ENCODE assay signal across 27 mouse cellular contexts in the genomic region with DNA sequence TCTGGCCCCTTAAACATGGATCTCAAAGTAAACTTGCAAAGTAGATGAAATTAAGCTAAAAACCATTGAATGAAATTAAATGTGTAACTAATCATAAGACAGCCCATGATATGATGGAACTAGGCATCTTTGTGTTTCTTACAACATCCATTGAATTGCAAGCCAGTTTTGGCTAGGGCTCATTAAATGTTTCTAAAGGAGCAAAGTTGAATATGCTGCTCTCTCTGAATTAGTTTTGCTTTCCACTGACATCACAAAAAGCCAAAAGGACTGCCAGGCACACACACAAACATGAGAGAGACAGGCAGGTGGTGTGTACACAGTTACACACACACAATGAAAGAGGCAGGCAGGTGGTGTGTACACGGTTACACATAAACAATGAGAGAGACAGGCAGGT. TPM values are rescaled to one million over a fixed set of nuclear protein-coding genes. Genes with fewer than 3 reads are reported as not detected.
DNase-seq lines count a peak whose midpoint lies in the region; ATAC-seq and TF ChIP-seq lines count a peak whose summit lies in the region.
"Had no signal": no experiment of that assay in that cellular context is flagged by ENCODE, and none has a peak within 500 bp of the region (broad histone marks: within the 10 kb centered on the region; RNA-seq: fewer than 3 reads in every experiment).

No protein-coding gene starts in this region.

- no peaks in the 10 kb centered on the region for H3K27me3 ChIP-seq in forebrain, postnatal 0 days (ENCODE audit: insufficient read depth, low read length)
- H3K27me3 ChIP-seq in forebrain, embryonic 15.5 days, result no peaks in the 10 kb centered on the region
- H3K27me3 ChIP-seq in liver, adult 2 months (ENCODE audit: control insufficient read depth, insufficient read depth, low read length), result no peaks in the 10 kb centered on the region
- no peaks in the 10 kb centered on the region for H3K27me3 ChIP-seq in liver, postnatal 0 days (ENCODE audit: insufficient read depth, low read length)
- H3K27me3 ChIP-seq in liver, embryonic 12.5 days (replicated peaks), result no peaks in the 10 kb centered on the region
- H3K27me3 ChIP-seq: CH12.LX; embryonic facial prominence, embryonic 13.5 days; embryonic facial prominence, embryonic 15.5 days; forebrain, embryonic 12.5 days; Patski had no signal

- H3K4me3 ChIP-seq in forebrain, postnatal 0 days (ENCODE audit: low read depth, low read length), result no peak overlapping the region
- H3K4me3 ChIP-seq in forebrain, embryonic 15.5 days, result no peak overlapping the region
- H3K4me3 ChIP-seq in liver, adult 2 months (ENCODE audit: insufficient read depth, low read depth, low read length), result no peak overlapping the region
- H3K4me3 ChIP-seq in liver, postnatal 0 days (ENCODE audit: low read depth, low read length), result no peak overlapping the region
- no peak overlapping the region for H3K4me3 ChIP-seq in liver, embryonic 12.5 days
- H3K4me3 ChIP-seq: embryonic facial prominence, embryonic 13.5 days; embryonic facial prominence, embryonic 15.5 days; erythroblast, embryonic 14.5 days; forebrain, embryonic 10.5 days; forebrain, embryonic 12.5 days had no signal

- H3K4me1 ChIP-seq in forebrain, postnatal 0 days (ENCODE audit: insufficient read depth), result no peaks in the 10 kb centered on the region
- 0 out of 2 replicates have a peak, but pooled peaks cover 4% of the 10 kb centered on the region for H3K4me1 ChIP-seq in forebrain, embryonic 15.5 days
- peaks cover 39% of the 10 kb centered on the region for H3K4me1 ChIP-seq in liver, adult 2 months (ENCODE audit: control insufficient read depth, insufficient read depth, low read length)
- H3K4me1 ChIP-seq in liver, postnatal 0 days (ENCODE audit: insufficient read depth), result peaks cover 29% of the 10 kb centered on the region
- peaks cover 19% of the 10 kb centered on the region; the same call in 1 of the 2 replicates for H3K4me1 ChIP-seq in liver, embryonic 12.5 days

- H3K9me3 ChIP-seq in forebrain, postnatal 0 days (ENCODE audit: low read length), result no peaks in the 10 kb centered on the region
- H3K9me3 ChIP-seq in forebrain, embryonic 15.5 days, result no peaks in the 10 kb centered on the region
- H3K9me3 ChIP-seq in liver, postnatal 0 days (ENCODE audit: low read length), result no peaks in the 10 kb centered on the region
- H3K9me3 ChIP-seq in liver, embryonic 12.5 days (replicated peaks), result no peaks in the 10 kb centered on the region
- H3K9me3 ChIP-seq: embryonic facial prominence, embryonic 15.5 days; forebrain, embryonic 12.5 days; G1E had no signal

- H3K79me2 ChIP-seq in liver, adult 2 months (ENCODE audit: control insufficient read depth, insufficient read depth, low read length), result peaks cover 31% of the 10 kb centered on the region; the same call in 1 of the 2 replicates

- TF ChIP-seq CTCF in forebrain, postnatal 0 days (IDR thresholded peaks at IDR 0.05; ENCODE audit: low read depth), result no peak
- TF ChIP-seq CTCF in liver, adult 2 months (IDR thresholded peaks at IDR 0.05; ENCODE audit: low read depth, low read length), result no peak
- TF ChIP-seq CTCF in liver, postnatal 0 days (IDR thresholded peaks at IDR 0.05; ENCODE audit: low read depth), result no peak

- TF ChIP-seq POLR2A in liver, adult 2 months (IDR thresholded peaks at IDR 0.05; ENCODE audit: extremely low read depth, insufficient read depth, low read length), result no peak

- 49% methylated on average over 1 of the region's 1 CpGs for WGBS in forebrain, postnatal 0 days
- 48% methylated on average over 1 of the region's 1 CpGs for WGBS in forebrain, embryonic 15.5 days
- WGBS in liver, adult 2 months, result 22% methylated on average over 1 of the region's 1 CpGs
- WGBS in liver, postnatal 0 days (ENCODE audit: insufficient replicate concordance), result 66% methylated on average over 1 of the region's 1 CpGs
- 79% methylated on average over 1 of the region's 1 CpGs for WGBS in liver, embryonic 12.5 days (ENCODE audit: insufficient replicate concordance)

- peak; percentile 22 for DNase-seq in forebrain, postnatal 0 days
- peak; percentile 87 for DNase-seq in liver, adult 2 months (ENCODE audit: extremely low read depth, low read depth, low spot score)
- no peak for DNase-seq in liver
- no peak for DNase-seq in liver, postnatal 0 days
- DNase-seq: adrenal gland, adult 2 months; adrenal gland, postnatal 10 days; adrenal gland, postnatal 25 days; B cell, adult 2 months; cerebellum, adult 11 months; cerebellum, adult 18-20 months; cerebellum, adult 8-10 months; cerebellum, adult 9-11 months; cerebellum, postnatal 14 days; cerebellum, postnatal 36 days; embryo, embryonic 11 days had no signal

- no peak overlapping the region for H3K27ac ChIP-seq in forebrain, postnatal 0 days (ENCODE audit: low read depth, low read length)
- no peak overlapping the region for H3K27ac ChIP-seq in forebrain, embryonic 15.5 days (replicated peaks)
- H3K27ac ChIP-seq in liver, adult 2 months (replicated peaks; ENCODE audit: insufficient read depth, low read depth, low read length), result peak overlapping the region; percentile 91
- H3K27ac ChIP-seq in liver, postnatal 0 days (ENCODE audit: low read depth), result peak overlapping the region; percentile 84
- no peak overlapping the region for H3K27ac ChIP-seq in liver, embryonic 12.5 days
- H3K27ac ChIP-seq: embryonic facial prominence, embryonic 13.5 days; embryonic facial prominence, embryonic 15.5 days; forebrain, embryonic 10.5 days; forebrain, embryonic 12.5 days had no signal

- H3K9ac ChIP-seq in forebrain, postnatal 0 days, result no peak overlapping the region
- no peak overlapping the region for H3K9ac ChIP-seq in forebrain, embryonic 15.5 days (replicated peaks)
- H3K9ac ChIP-seq in liver, adult 2 months (ENCODE audit: low read depth, low read length), result no peak overlapping the region
- no peak overlapping the region for H3K9ac ChIP-seq in liver, postnatal 0 days (replicated peaks)
- H3K9ac ChIP-seq in liver, embryonic 12.5 days, result no peak overlapping the region
- H3K9ac ChIP-seq: embryonic facial prominence, embryonic 13.5 days; embryonic facial prominence, embryonic 15.5 days; forebrain, embryonic 12.5 days had no signal

- no peak overlapping the region for H3K4me2 ChIP-seq in forebrain, postnatal 0 days (ENCODE audit: low read depth)
- H3K4me2 ChIP-seq in forebrain, embryonic 15.5 days (replicated peaks), result no peak overlapping the region
- no peak overlapping the region for H3K4me2 ChIP-seq in liver, postnatal 0 days (ENCODE audit: low read depth, low read length)
- H3K4me2 ChIP-seq in liver, embryonic 12.5 days, result no peak overlapping the region
- H3K4me2 ChIP-seq: embryonic facial prominence, embryonic 13.5 days; embryonic facial prominence, embryonic 15.5 days; forebrain, embryonic 12.5 days had no signal

- TF ChIP-seq EP300 in liver, postnatal 0 days (IDR thresholded peaks at IDR 0.05; ENCODE audit: low read depth), result no peak

- ATAC-seq in forebrain, postnatal 0 days, result no peak
- ATAC-seq in forebrain, embryonic 15.5 days (replicated peaks), result no peak
- ATAC-seq in liver, postnatal 0 days, result peak; percentile 35
- ATAC-seq in liver, embryonic 12.5 days, result no peak
- ATAC-seq: activated CD4-positive, CD25-positive, alpha-beta regulatory T cell, adult 4 months; CD4-positive, CD25-positive, alpha-beta regulatory T cell, adult 4 months; Patski had no signal

- no peaks in the 10 kb centered on the region for H3K36me3 ChIP-seq in forebrain, postnatal 0 days (ENCODE audit: insufficient read depth)
- no peaks in the 10 kb centered on the region for H3K36me3 ChIP-seq in forebrain, embryonic 15.5 days
- no peaks in the 10 kb centered on the region for H3K36me3 ChIP-seq in liver, adult 2 months (ENCODE audit: control insufficient read depth, insufficient read depth, low read length)
- no peaks in the 10 kb centered on the region for H3K36me3 ChIP-seq in liver, postnatal 0 days (replicated peaks; ENCODE audit: insufficient read depth, low read length)
- peaks cover 2% of the 10 kb centered on the region; the same call in 1 of the 2 replicates for H3K36me3 ChIP-seq in liver, embryonic 12.5 days
- H3K36me3 ChIP-seq: embryonic facial prominence, embryonic 15.5 days; forebrain, embryonic 12.5 days; G1E had no signal

RNA-seq across cellular contexts. Expression of a gene that starts 54.6 kb away (rescaled TPM):
- 28.1 and 31.1 TPM in 2 replicates for total RNA-seq in forebrain, postnatal 0 days (2014; rRNA removed)
- polyA plus RNA-seq in forebrain, postnatal 0 days (2015; fragmentation: Nextera tagmentation; extraction: Ambion mirVana), result 16.9 and 20.0 TPM in 2 replicates
- 8.9 and 10.9 TPM in 2 replicates for polyA plus RNA-seq in forebrain, embryonic 15.5 days (2015; fragmentation: Nextera tagmentation; extraction: Ambion mirVana)
- 8.4 and 8.6 TPM in 2 replicates for total RNA-seq in liver, adult 2 months (2014; rRNA removed)
- polyA plus RNA-seq in liver, adult 2 months (2012; rRNA removed), result 2.2 and 2.3 TPM in 2 replicates
- 5.3 and 6.1 TPM in 2 replicates for polyA plus RNA-seq in liver, postnatal 0 days (2015; fragmentation: Nextera tagmentation; extraction: Ambion mirVana)
- polyA plus RNA-seq in liver, embryonic 12.5 days (2016; fragmentation: Nextera tagmentation; extraction: Ambion mirVana), result 4.5 and 6.0 TPM in 2 replicates
- polyA plus RNA-seq: G1E had no signal

Comparison
In these comparisons a context has a peak if more than half of its experiments do, and no peak if none do; other contexts are left out.
1. DNase-seq: peak in forebrain, postnatal 0 days (single experiment) and liver, adult 2 months (single experiment); none in liver (single experiment) and liver, postnatal 0 days (single experiment).
2. H3K27ac ChIP-seq: peak in liver, adult 2 months (single experiment) and liver, postnatal 0 days (single experiment); none in forebrain, postnatal 0 days (single experiment), forebrain, embryonic 15.5 days (single experiment) and liver, embryonic 12.5 days (single experiment).